Mouse (Mus musculus): ENCODE measurements at regions not wholly inside any gene's neighbourhood (a gene's known extent, or its start where the extent isn't known, plus 50 kb on each side); places are given as distances from the start of the nearest gene placed in this dataset.

DNA sequence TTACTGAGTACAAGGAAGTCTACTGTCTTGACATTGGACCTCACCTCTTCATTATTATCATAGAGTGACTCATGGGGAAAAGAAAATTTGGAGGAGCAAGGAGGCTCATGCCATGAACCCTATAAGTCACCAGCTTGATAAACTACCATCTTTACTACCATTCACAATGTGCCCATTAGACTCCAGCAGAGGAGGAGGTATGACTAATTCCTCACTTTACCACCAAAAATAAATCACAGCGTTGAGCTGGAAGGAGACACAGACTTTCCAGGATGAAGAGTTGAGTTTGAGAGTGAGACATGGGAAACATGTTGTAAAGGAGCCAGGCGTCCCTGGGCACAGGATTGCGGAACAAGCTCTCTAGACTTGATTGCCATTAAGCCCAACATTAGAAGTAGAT lies 195.0 kb upstream of the Mctp2 start:
- DNase-seq (ENCODE audit: low spot score): no peak

DNA sequence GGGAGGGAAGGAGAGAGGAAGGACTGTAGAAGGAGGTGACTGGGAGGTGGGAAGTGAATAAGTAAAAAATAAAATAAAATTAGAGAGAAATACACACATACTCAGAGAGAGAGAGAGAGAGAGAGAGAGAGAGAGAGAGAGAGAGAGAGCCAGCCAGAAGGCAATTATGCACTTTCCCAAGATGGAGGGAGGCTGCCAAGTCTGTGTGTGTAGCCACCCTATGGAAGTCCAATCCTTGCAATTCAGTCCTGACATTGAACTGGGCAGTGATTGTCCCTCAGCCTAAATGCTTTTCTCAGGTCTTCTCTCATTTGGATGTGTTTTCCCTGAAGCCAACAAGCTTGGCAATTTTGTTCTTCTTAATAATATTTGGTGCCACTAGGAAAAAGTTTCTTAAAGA lies 197.3 kb upstream of the Mctp2 start:
- no peak for DNase-seq (ENCODE audit: low spot score)

DNA sequence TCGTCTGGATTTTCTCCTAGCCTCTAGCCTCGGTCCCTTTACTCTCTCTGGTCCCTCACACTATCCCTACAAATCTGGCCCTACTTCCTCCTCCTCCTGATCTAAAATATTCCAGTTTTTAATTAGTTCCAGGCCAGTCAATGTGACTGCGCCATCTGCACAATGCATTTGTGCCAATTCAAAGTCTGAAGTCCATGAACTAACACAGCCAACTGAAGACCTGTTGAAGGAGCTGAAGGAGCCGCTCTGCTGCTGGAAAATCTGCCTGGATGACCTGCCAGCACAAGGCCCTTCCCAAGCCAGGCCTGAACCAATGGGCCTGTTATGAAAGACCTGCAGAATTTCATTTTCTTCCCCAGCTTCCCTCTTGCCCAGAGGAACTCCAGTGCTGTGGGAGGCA lies 197.9 kb upstream of the Mctp2 start:
- no peak for DNase-seq (ENCODE audit: low spot score)

DNA sequence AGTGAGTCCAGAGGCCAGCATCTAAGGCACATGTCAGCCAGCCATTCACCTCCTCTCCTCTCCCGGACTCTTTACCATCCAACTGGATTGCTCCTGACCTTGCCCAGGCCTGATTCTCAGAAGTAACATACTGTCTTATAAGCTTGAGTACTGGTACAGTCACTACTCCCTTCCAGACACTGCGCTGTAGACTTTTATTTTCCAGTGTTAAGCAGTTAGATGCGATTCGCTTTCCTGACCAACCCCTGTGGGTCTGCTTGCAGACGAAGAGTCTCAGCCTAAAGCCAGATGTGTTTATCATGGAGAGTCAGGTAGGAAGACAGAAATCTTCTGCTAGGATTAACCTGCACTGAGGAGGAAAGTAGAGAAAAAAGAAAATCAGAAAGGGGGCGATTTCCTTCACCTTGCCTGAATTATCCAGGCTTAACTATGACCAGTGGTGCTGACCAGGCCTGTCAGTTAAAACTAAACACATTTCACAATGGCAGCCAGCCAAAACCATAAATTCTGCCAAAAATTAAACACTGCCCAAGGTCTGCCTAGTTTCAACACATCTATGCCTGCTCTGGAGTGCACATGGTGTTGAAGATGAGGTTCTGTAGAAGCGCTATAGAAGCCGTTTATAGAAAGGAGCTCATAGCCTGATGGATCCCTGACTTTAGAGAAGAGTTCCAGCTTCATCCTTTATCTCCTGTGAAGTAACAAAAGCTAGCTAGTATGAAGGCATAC lies 199.5 kb upstream of the Mctp2 start:
- no peak for DNase-seq (ENCODE audit: low spot score)

DNA sequence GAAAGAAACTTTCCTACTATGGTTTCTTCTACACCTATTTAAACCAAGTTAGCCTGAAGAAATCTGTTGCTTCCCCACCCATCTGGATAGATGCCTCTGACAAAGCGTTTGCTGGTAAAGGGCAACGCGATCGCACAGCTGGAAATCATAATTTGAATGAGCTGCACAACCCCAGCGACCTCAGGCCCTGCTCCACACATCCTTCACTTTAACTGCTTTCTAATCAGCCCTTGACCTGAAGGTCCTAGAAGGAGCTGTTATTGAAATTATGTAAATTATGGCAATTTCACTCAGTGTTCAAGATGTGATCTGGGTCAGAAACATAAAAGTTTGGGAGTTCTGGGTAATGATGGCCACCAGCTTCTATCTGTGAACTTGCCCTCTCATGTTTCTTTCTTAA lies 201.5 kb upstream of the Mctp2 start:
- DNase-seq (ENCODE audit: low spot score): no peak

DNA sequence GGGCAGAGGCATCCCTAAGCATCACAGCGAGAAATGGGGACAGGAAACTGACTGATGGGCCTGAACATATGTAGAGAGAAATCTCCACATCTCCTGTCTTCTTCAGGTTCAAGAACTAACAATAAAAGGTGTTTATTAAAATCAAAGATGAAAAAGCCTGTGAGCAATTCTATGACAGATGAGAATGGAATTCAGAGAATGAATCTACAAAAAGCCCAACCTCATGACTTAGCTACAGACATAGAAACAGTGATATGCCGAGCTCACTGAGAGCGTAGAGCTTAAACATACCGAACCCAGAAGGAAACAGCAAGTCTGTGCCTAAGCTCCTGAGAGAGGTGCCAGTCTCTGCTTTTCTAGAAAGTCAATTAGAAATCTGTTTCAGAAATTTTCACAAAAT lies 203.7 kb upstream of the Mctp2 start:
- DNase-seq (ENCODE audit: low spot score): no peak

DNA sequence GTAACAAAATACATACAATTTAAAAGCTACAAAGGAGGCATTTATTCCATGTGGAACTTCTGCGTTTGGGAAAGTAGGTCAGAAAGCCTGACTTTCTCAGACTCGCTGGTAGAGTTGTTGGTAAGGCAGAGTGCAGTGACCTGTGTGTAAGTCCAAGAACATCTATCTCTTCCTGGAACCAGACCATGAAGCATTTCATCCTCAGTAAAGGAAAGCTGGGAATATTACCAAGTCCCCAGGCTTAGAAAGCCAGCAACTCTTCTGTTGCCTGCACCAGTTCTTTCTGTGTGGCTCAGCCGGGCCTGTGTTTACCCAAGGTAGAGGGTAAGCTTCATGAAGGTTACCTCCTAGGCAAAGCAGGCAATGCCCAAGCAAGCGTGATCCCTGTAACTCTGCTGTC lies 207.0 kb upstream of the Mctp2 start:
- no peak for DNase-seq (ENCODE audit: low spot score)

DNA sequence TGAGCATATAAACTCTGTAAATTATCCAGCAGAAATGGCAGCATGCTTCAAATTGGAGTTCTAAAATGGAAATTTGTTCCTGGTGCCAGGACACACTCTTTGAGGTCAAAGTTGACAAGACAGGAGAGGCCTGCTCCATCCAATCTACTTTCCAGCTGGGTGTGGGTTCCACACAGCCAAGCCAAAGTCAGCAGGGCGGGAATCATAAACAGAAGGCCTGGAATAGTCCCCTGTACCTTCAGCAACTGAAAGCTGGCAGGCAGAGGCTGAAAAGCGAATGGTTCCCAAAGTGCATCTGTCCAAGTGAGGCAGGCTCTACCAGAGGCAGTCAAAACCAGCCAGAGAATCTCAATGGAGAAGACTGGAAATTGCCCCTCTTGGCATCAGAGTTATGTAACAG lies 208.4 kb upstream of the Mctp2 start:
- DNase-seq (ENCODE audit: low spot score): no peak

DNA sequence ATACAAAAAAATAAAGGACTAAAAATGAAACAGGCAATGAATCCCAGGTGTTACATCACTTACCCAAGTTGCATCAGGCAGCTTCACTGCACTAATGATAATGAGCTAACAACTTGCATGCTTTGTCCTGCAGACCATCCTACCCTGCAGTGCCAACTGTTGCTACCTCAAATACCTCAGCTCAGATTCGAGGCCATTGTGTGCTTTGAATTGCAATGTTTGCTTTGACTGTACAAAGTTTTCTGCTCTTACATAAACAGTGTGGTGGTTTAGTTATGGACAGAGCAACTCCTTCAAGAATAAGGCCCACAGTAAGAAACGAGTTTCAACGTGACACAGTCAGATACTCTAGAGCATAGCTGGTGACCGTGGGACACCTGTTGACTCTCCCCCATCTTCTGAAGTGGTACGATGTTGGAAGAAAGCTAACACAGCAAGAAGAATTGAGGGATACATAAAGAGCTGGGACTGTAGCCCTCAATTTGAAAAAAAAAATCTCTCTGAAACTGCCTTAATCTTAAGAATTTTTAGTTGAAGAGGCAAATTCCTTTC lies 212.1 kb upstream of the Mctp2 start:
- no peak for DNase-seq (ENCODE audit: low spot score)

DNA sequence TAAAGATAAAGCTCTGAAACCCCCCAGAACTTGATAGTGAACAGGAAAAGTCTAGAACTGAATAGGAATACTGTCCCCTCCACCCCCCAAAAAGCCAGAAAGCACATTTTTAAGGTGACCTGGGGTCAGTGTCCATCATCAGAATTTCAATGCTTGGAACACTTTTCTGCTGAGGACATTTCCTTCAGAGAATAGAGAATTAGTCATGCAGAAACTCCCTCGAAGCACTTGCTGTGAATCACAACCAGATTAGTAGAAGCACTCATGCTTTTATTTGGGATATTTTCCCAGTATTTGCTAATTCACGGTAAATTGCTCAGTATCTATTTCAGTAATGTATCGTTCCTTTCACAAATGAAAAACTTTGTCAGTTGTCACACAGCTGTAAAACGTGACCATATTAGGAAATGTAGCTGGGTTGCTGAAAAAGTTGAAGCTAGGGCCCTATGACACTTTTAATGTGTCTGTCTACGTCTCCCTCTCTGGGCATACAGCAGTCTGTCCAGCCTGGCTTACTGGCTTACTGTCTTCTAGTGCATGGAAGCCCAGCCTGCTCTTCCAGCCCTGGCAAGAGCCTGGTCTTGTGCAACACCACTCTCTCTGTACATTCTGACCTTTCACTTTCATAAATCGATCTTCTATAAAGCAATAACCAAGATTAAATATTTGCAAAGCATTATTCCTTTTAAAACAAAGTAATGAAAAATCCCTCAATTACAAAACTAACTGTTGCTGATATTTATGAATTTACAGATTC lies 213.1 kb upstream of the Mctp2 start:
- no peak for DNase-seq (ENCODE audit: low spot score)

DNA sequence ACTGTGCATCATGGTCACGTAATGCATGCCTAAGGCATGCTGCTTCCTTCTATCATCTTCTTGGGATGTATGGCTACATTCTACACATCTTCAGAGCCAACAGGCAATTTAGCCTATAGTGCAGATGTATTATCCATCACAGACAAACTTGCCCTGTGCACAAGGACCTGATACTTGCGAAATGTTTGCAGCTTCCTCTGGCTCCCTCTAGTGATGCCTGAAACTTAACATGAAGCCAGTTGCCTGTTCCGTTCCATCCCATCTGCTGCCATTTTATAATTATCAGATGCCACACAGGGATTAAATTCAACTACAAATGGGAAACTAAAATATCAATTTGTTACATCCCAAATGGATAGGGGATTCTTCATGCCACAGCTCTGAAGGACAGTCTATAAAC lies 222.5 kb upstream of the Mctp2 start:
- DNase-seq (ENCODE audit: low spot score): no peak

DNA sequence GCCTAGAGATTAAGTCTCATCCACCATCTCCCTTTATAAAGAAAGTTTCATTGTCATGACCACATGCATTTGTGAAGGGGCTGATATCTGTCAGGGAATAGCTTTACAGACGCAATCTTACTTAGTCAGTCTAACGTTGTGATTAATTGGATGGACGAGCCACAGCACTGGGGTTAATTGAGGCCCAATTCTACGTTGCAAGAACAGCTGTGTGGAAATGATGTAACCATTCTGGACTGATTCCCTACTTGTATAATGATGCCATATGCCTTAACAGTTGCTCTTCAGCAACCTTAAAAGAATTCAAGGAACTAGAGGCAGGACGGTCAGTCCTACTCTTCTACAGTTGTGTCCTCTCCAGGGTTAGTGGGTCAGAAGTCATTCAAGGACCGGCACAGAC lies 231.9 kb upstream of the Mctp2 start:
- DNase-seq (ENCODE audit: low spot score): no peak

DNA sequence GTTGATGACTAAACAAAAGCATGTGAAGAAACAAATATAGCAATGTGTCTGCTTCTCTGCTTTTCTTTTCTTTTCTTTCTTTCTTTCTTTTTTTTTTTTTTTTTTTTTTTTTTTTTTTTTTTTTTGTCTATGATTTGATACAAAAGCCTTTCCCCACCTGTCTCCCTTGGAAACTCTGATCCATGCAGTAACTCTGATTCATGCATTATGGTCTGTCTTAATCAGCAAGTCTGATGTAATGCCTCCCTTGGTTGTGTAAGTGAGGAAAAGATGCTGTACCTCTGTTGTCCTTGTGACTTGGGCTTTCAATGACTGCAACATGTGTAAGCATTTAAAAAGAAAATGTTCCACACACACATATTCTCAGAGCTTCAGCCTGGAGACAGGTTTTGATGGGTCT lies 233.5 kb upstream of the Mctp2 start:
- DNase-seq (ENCODE audit: low spot score): no peak

DNA sequence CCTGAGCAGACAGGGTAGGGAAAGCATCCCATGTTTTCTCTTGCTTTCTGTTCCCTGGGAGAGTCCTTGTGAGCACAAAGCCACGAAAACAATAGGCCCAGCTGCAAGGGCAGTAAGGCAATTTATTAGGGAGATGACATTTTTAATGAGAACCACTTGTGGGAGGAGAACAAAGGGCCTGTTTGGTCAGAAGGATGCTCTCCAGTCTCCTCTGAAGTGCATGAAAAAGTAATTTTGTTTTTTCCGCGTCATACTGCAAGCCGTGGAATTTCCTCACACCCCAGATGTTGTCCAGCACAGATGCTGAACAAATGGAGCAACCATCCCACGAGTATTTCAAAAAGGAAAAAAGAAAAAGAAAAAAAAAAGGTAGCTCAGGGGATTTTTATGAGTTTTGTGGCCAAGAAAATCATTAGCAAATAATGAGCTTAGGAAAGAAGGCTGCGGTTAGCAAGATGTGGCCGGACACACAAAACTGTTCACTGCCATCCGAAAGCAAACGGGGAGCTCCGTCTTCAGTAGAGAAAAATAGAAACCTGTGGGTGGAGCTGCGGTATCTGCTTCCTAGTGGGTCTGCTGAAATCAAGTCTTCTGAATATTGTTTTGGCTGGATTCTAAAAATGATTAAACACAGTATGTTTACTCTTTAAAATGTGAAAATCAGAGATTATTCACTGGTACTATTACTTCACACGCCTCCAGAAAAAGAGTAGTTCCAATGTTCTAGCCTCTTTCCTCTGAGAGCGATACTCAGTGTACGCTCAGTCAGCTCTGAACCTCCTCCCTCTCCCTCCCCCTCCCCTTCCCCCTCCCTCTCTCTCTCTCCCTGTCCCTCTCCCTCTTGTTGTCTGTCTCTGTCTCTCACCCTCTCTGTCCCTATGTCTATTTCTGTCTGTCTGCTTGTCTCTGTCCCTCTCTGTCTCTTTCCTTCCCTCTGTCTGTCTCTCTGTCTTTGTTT lies 235.4 kb upstream of the Mctp2 start:
- no peak for DNase-seq (ENCODE audit: low spot score)

DNA sequence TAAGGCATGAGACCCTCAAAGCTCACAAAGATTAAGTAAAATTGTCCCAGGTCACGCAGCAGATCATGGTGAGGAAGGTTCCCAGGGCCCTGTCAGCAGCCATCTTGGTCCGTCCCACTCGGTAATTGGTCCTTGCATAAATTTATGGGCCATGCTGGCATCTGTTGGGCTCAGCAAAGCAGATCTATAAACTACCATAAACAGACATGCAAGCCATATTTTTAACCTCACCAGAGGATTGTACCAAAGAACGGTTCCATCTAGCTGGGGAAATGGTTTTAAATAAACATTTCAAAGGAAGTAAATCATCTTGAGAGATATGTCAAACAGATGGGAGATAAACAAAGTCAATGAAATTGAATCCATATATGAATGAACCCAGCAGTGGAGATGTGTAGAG lies 237.1 kb upstream of the Mctp2 start:
- DNase-seq (ENCODE audit: low spot score): no peak

DNA sequence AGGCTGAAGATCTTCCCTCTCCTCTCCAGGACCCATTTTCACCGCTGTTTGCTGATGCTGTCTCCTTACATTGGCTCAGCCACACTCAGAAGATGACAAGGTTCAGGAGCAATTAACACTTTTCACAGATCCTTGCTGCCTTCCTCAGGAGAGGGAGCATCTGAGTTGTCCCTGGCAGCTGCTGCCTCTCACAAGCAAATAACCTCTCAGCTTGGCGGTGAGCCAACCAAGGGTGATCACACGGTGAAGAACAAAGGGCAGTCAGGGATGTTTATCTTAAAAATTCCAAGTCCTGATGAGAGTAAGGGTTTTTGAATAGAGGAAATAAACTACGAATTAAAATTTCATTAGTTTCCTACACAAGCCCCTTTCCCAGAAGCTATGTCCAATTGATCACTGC lies 237.5 kb upstream of the Mctp2 start:
- DNase-seq (ENCODE audit: low spot score): no peak

DNA sequence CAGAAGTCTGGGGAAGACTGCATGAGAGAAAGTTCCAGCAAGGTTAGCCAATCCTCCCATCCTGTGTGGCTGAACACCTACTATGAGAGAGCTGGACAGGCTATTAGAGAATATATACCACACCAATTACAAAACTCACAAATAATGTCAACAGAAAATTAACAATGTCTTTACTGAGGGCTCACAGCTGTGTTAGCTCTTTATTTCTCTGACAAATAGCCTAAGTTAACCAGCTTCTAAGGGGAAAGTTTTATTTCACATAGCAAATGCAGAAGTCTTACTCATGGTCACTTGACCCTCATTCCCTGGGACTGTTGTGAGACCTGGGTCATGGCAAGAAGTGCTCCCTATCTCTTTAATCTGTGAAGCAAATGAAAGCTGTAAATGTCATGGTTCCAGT lies 261.0 kb upstream of the Mctp2 start:
- DNase-seq (ENCODE audit: low spot score): no peak

DNA sequence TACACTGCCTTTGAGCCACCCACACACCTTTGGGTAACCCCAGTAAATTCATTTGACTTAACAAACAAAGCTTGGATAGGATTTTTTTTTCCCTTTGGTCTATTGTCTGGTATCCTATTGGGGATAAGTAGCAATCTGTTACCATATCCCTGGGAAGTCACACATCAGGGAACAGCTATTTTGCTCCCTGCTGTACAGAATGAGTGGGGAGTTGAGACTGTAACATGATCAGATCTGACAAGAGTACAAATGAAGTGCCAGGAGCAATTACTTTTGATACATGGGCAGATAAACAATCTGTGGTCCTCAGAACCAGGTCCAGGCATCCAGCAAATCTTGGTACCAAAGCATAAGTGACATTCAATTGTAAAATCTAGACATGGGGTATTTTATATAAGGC lies 262.8 kb upstream of the Mctp2 start:
- no peak for DNase-seq (ENCODE audit: low spot score)

DNA sequence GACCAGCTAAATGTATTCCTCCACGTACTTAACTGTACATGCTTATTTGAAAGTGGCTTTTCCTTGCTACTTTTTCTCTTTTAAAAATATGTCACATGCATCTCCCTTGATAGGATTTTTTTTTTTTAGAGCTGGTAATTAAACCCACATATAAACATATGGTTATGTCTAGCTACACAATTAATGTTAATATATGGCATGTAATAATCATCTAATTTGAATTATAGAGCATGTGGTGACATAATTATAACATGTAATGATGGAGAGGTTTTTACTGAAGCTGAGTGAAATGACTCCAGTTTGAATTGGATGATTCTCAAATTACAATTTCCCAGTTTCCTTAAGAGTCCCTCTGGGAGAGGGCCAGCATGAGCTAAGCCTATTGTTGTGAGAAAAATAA lies 267.9 kb upstream of the Mctp2 start:
- no peak for DNase-seq (ENCODE audit: low spot score)

DNA sequence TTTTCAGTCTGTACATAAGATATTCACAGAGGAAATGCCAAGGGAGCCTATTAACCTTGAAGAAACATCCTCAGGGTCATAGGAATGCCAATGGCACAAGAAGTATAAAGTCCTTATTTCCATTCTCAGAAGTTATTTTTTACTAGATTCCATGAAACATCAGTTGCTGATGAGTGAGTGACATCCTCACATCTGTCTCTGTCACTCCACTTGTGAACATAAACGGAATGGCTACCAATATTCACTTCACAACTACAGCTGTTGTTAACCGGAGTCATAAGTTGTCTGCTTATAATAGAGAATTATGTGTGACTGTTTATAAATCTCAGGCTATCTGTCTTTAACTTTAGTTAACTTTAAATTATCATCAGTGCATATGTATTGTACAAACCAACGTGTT lies 278.0 kb upstream of the Mctp2 start:
- no peak for DNase-seq (ENCODE audit: low spot score)

DNA sequence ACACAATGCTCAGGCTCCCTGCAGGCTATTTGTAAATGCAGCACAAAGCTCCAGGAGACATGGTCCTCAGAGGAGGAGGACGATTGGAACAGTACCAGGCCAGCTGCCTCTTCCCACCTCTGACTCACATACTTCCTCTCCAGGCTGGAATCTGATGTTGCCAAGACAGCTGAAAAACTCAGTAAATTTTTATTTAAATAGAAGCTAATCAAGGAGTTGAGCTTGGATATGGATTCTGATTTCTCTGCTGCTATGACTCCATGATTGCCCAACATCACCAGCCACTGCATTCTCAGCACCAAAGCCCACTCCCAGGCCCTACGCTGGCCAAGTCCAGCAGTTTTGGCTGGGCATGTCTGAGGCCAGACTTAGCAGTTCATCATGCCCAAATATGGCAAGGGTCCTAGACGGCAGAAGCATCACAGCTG lies 282.8 kb upstream of the Mctp2 start:
- no peak for DNase-seq (ENCODE audit: low spot score)

DNA sequence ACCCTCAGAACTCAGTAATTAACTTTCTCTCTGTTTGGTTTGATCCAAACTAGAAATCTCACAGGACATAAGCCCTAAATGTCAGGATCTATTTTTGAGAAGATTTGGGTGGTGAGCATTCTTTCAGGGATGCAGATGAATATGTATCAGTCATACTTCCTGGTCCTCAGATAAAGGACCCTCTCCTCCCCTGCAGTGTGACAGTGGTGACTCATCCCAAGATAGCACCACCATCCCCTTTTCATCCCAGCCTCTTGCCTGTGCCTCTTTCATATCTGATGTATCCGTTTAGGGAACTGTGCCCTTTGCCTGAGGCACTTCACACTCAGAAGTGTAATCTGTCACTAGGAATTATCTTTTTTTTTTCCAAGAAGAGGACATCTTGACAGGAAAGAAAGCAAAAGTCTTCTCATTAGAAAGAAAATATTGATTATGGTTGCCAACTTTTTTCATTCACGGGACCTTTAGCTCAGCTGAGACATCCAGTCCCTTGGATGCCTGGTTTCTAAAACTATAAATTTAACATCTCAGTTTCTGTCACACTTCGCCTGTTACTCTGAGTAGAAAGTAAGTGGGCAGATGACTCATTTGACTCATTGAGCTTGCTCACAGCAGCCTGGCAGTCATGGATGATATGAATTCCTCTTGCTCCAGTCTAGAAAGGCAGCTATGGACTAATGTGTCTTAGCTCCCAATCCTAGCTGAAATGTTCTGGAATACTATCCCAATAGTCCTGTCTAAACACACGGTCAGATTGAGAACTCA lies 284.1 kb upstream of the Mctp2 start:
- DNase-seq (ENCODE audit: low spot score): no peak

Measured in c-Kit-positive CD71-positive TER-119-positive erythroid progenitor cells, embryonic 14.5 days (primary cell).